20 mouse cellular contexts compared by ENCODE assay signal in genomic region chr19:41152462-41152861, GRCm38 (mm10). TPM values are rescaled to one million over a fixed set of nuclear protein-coding genes. Genes with fewer than 3 reads are reported as not detected.
DNase-seq lines count a peak whose midpoint lies in the region; ATAC-seq and TF ChIP-seq lines count a peak whose summit lies in the region.
"Had no signal": no experiment of that assay in that cellular context is flagged by ENCODE, and none has a peak within 500 bp of the region (broad histone marks: within the 10 kb centered on the region; RNA-seq: fewer than 3 reads in every experiment).

No protein-coding gene starts in this region.

- H3K4me3 ChIP-seq in gastrocnemius, adult 2 months, result no peak overlapping the region
- H3K4me3 ChIP-seq in stomach, embryonic 15.5 days (replicated peaks), result no peak overlapping the region
- no peak overlapping the region for H3K4me3 ChIP-seq in stomach, postnatal 0 days (ENCODE audit: low read depth, low read length)
- no peak overlapping the region for H3K4me3 ChIP-seq in left cerebral cortex, adult 2 months
- H3K4me3 ChIP-seq: hindbrain, embryonic 15.5 days; limb, embryonic 12.5 days had no signal

- no peaks in the 10 kb centered on the region for H3K27me3 ChIP-seq in stomach, embryonic 15.5 days (replicated peaks)
- H3K27me3 ChIP-seq in stomach, postnatal 0 days (ENCODE audit: control insufficient read depth, insufficient read depth, low read length), result no peaks in the 10 kb centered on the region
- H3K27me3 ChIP-seq: hindbrain, embryonic 15.5 days; limb, embryonic 12.5 days had no signal

- H3K4me2 ChIP-seq in stomach, embryonic 15.5 days, result no peak overlapping the region
- no peak overlapping the region for H3K4me2 ChIP-seq in stomach, postnatal 0 days (replicated peaks; ENCODE audit: low read depth)
- H3K4me2 ChIP-seq: hindbrain, embryonic 15.5 days; limb, embryonic 12.5 days; lung, embryonic 14.5 days; midbrain, embryonic 11.5 days had no signal

- TF ChIP-seq CTCF in gastrocnemius, adult 2 months (IDR thresholded peaks at IDR 0.05), result no peak
- TF ChIP-seq CTCF in stomach, postnatal 0 days (IDR thresholded peaks at IDR 0.05; ENCODE audit: low read depth), result no peak
- no peak for TF ChIP-seq CTCF in left cerebral cortex, adult 2 months (IDR thresholded peaks at IDR 0.05)

- H3K4me1 ChIP-seq in stomach, embryonic 15.5 days, result peaks cover 15% of the 10 kb centered on the region; the same call in 1 of the 2 replicates
- no peaks in the 10 kb centered on the region for H3K4me1 ChIP-seq in stomach, postnatal 0 days (replicated peaks; ENCODE audit: control insufficient read depth, insufficient read depth)
- H3K4me1 ChIP-seq: hindbrain, embryonic 15.5 days had no signal

- intact Hi-C loops in gastrocnemius, adult 2 months (cut with DNase I), result no loop called here
- intact Hi-C loops in gastrocnemius, postnatal 14 days (cut with DNase I; ENCODE audit: low total_unique reads), result no loop called here
- intact Hi-C loops in heart, postnatal 25 days (cut with DNase I), result no loop called here
- intact Hi-C loops in left cerebral cortex, adult 2 months (cut with DNase I), result no loop called here

- TF ChIP-seq EP300 in stomach, postnatal 0 days (optimal IDR thresholded peaks at IDR 0.05), result no peak

- peak overlapping the region; percentile 50; the same call in 1 of the 2 replicates for H3K27ac ChIP-seq in gastrocnemius, adult 2 months
- 0 out of 2 replicates have a peak overlapping the region, but pooled peaks have one; percentile 18 for H3K27ac ChIP-seq in stomach, embryonic 15.5 days
- H3K27ac ChIP-seq in stomach, postnatal 0 days (replicated peaks), result no peak overlapping the region
- H3K27ac ChIP-seq in left cerebral cortex, adult 2 months, result no peak overlapping the region
- H3K27ac ChIP-seq: hindbrain, embryonic 15.5 days; limb, embryonic 12.5 days had no signal

- WGBS in stomach, embryonic 15.5 days, result 41% methylated on average over 4 of the region's 4 CpGs
- WGBS in stomach, postnatal 0 days, result 37% methylated on average over 4 of the region's 4 CpGs

- DNase-seq in gastrocnemius, adult 2 months, result no peak
- no peak for DNase-seq in gastrocnemius, postnatal 14 days
- no peak for DNase-seq in stomach, postnatal 0 days (ENCODE audit: low spot score)
- DNase-seq in heart, postnatal 25 days (ENCODE audit: low spot score), result peak; percentile 6
- no peak for DNase-seq in urinary bladder, postnatal 4 days (ENCODE audit: low spot score in 2 of 2)
- DNase-seq in layer of hippocampus, adult 11-12 months (ENCODE audit: low spot score), result no peak
- no peak for DNase-seq in left cerebral cortex, adult 2 months (ENCODE audit: extremely low spot score in 1 of 2, low spot score in 2 of 2)
- DNase-seq: cerebellum, adult 2 months; layer of hippocampus, postnatal 36 days; lung, embryonic 14.5 days; spleen, adult 18-20 months; thymus, adult 2 months had no signal

- H3K36me3 ChIP-seq in stomach, embryonic 15.5 days, result no peaks in the 10 kb centered on the region
- no peaks in the 10 kb centered on the region for H3K36me3 ChIP-seq in stomach, postnatal 0 days (ENCODE audit: control insufficient read depth, insufficient read depth, low read length)
- H3K36me3 ChIP-seq: hindbrain, embryonic 15.5 days; limb, embryonic 12.5 days had no signal

- H3K9me3 ChIP-seq in stomach, embryonic 15.5 days, result no peaks in the 10 kb centered on the region
- no peaks in the 10 kb centered on the region for H3K9me3 ChIP-seq in stomach, postnatal 0 days (ENCODE audit: control insufficient read depth, low read length)
- H3K9me3 ChIP-seq: hindbrain, embryonic 15.5 days had no signal

- no peak for ATAC-seq in stomach, embryonic 15.5 days (ENCODE audit: insufficient read depth, low FRiP score, low read depth)
- ATAC-seq in stomach, postnatal 0 days (ENCODE audit: low FRiP score, low TSS enrichment), result no peak; the same call in 1 of the 2 replicates
- ATAC-seq: activated CD4-positive, CD25-positive, alpha-beta regulatory T cell, adult 4 months had no signal

- H3K9ac ChIP-seq in stomach, embryonic 15.5 days, result no peak overlapping the region
- H3K9ac ChIP-seq in stomach, postnatal 0 days (ENCODE audit: low read length), result no peak overlapping the region
- H3K9ac ChIP-seq: hindbrain, embryonic 15.5 days; limb, embryonic 12.5 days; lung, embryonic 14.5 days had no signal

RNA-seq across cellular contexts. Expression of gene Tll2, which starts 54.2 kb away (rescaled TPM):
- total RNA-seq in gastrocnemius, adult 2 months (2021), result under 1 TPM; 0.10 to 0.11 TPM
- under 1 TPM; 0.16 to 0.27 TPM for total RNA-seq in gastrocnemius, postnatal 14 days (2021)
- polyA plus RNA-seq in stomach, embryonic 15.5 days (2015; fragmentation: Nextera tagmentation; extraction: Ambion mirVana), result 0.08 and 0.14 TPM in 2 replicates
- polyA plus RNA-seq in stomach, postnatal 0 days (2015; fragmentation: Nextera tagmentation; extraction: Ambion mirVana), result 0.06 and 0.27 TPM in 2 replicates
- total RNA-seq in heart, postnatal 25 days (2021), result under 1 TPM; 0.50 to 0.70 TPM
- total RNA-seq in left cerebral cortex, adult 2 months (2021), result under 1 TPM; 0.68 to 0.84 TPM
- total RNA-seq: MEL had no signal
- polyA plus RNA-seq: activated CD4-positive, CD25-positive, alpha-beta regulatory T cell, adult 4 months; C2C12; kidney, embryonic 14.5 days had no signal

Comparison
In these comparisons a context has a peak if more than half of its experiments do, and no peak if none do; other contexts are left out.
1. H3K27ac ChIP-seq: peak in gastrocnemius, adult 2 months (single experiment) and stomach, embryonic 15.5 days (single experiment); none in stomach, postnatal 0 days (single experiment) and left cerebral cortex, adult 2 months (single experiment).